Mouse (Mus musculus) midbrain, embryonic 13.5 days (tissue): ENCODE data around the gene Lcn8. TPM values are rescaled to one million over a fixed set of nuclear protein-coding genes. Genes with fewer than 3 reads are reported as not detected.

ENCODE experiments used
- ATAC-seq: fragments of 200-750 bp; cut with Nextera tagmentation; 2 replicates; pipeline ENCODE4 v1.8.0; 2017; ENCODE audit warnings: mild to moderate bottlenecking, moderate TSS enrichment, moderate library complexity
- H3K27ac ChIP-seq: fragments of 300-500 bp; sonication (generic); 2 replicates; pipeline ENCODE4 v1.5.1; 2015; ENCODE audit warnings: inconsistent platforms, mild to moderate bottlenecking, moderate library complexity
- H3K27me3 ChIP-seq: fragments of 300-500 bp; sonication (generic); 2 replicates; pipeline ENCODE4 v1.6.1; 2015; ENCODE audit warnings: mild to moderate bottlenecking, inconsistent platforms
- H3K36me3 ChIP-seq: fragments of 300-500 bp; sonication (generic); 2 replicates; pipeline ENCODE4 v1.6.1; 2015; ENCODE audit warnings: mild to moderate bottlenecking, inconsistent platforms
- H3K4me1 ChIP-seq: fragments of 300-500 bp; sonication (generic); replicated peaks from 2 replicates; pipeline ENCODE4 v1.6.1; 2015; ENCODE audit warnings: inconsistent platforms
- H3K4me2 ChIP-seq: fragments of 300-500 bp; sonication (generic); replicated peaks from 2 replicates; pipeline ENCODE4 v1.6.1; 2015; ENCODE audit warnings: moderate library complexity, mild to moderate bottlenecking, inconsistent platforms
- H3K4me3 ChIP-seq: fragments of 300-500 bp; sonication (generic); replicated peaks from 2 replicates; pipeline ENCODE4 v1.5.1; 2015; ENCODE audit warnings: mild to moderate bottlenecking, inconsistent platforms
- H3K9ac ChIP-seq: fragments of 300-500 bp; sonication (generic); replicated peaks from 2 replicates; pipeline ENCODE4 v1.6.1; 2015; ENCODE audit warnings: mild to moderate bottlenecking, inconsistent platforms
- H3K9me3 ChIP-seq: fragments of 300-500 bp; sonication (generic); 2 replicates; pipeline ENCODE4 v1.6.1; 2016; ENCODE audit warnings: mild to moderate bottlenecking, inconsistent platforms
- WGBS: fragments of 180-500 bp; shearing (Covaris S2); methylation state at CpG from one replicate; pipeline ENCODE4 v1.1.7; 2015; 5-methylcytosine and 5-hydroxymethylcytosine counted together
- polyA plus RNA-seq: library from polyadenylated mRNA; unstranded; fragments of >200 nt; fragmentation: Nextera tagmentation; extraction: Ambion mirVana; gene quantifications from 2 replicates; pipeline ENCODE4 v1.2.1, GENCODE M21; 2015

Lcn8 gene
- polyA plus RNA-seq: not detected in 2 replicates

GRCm38 (mm10) chr2:25652902-25653301 is at the start of gene Lcn8:
TSS of gene Lcn8 (plus strand) at chr2:25653120.
- Histone ChIP-seq H3K27ac (no peak within 1 kb of the TSS), H3K9ac (no peak within 1 kb of the TSS), H3K4me3 (no peak within 1 kb of the TSS), H3K36me3 (no peaks in the 10 kb centered on the region), H3K9me3 (no peaks in the 10 kb centered on the region), H3K4me1 (no peaks in the 10 kb centered on the region), H3K4me2 (no peak within 1 kb of the TSS), H3K27me3 (no peaks in the 10 kb centered on the region)
- 76% methylated on average over 2 of the region's 2 CpGs for WGBS
- no peak for ATAC-seq

- H3K9ac ChIP-seq: peak within 1 kb of the TSS; percentile 91
- under 1% methylated on average over 80 of the region's 80 CpGs for WGBS
- peak; percentile 92 for ATAC-seq
- H3K36me3 ChIP-seq: peaks cover 5% of the 10 kb centered on the region
- no peaks in the 10 kb centered on the region for H3K9me3 ChIP-seq
- peaks cover 7% of the 10 kb centered on the region for H3K27me3 ChIP-seq
- H3K4me2 ChIP-seq: peak within 1 kb of the TSS; percentile 71
- peak within 1 kb of the TSS; percentile 91 for H3K27ac ChIP-seq
- H3K4me1 ChIP-seq: peaks cover 23% of the 10 kb centered on the region
- peak within 1 kb of the TSS; percentile 81 for H3K4me3 ChIP-seq
Measured at GRCm38 (mm10) chr2:25607761-25608622, 44.9 kb upstream of the Lcn8 start, which contains the start of gene Rabl6. TSS of gene Rabl6 (minus strand) at chr2:25608521.

DNA sequence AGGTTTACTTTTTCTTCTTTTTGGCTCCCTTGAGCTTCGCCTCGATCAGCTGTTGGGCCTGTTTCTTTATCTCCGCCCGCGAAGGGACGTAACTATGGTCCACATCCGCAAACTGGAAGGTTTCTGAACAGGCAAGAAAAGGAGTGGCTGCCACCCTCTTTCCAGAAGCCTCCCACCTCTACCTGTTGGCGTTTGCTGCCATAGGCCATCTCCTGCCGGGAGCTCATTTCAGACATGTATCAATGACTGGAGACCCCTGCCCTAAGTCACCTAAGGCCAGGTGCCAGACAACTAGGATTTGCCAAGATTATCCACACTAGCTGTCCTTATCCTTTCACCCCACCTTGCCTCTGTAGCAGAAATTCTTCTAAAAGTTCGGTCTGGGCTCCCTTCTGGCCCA is 44.2 kb upstream of the Lcn8 start:
- peak overlapping the region; percentile 81 for H3K4me3 ChIP-seq
- peaks cover 23% of the 10 kb centered on the region for H3K4me1 ChIP-seq
- no peaks in the 10 kb centered on the region for H3K9me3 ChIP-seq
- peak overlapping the region; percentile 71 for H3K4me2 ChIP-seq
- ATAC-seq: peak; percentile 43
- H3K27ac ChIP-seq: peak overlapping the region; percentile 91; the same call in 1 of the 2 replicates
- H3K27me3 ChIP-seq: peaks cover 7% of the 10 kb centered on the region
- 73% methylated on average over 10 of the region's 10 CpGs for WGBS
- no peaks in the 10 kb centered on the region for H3K36me3 ChIP-seq
- H3K9ac ChIP-seq: peak overlapping the region; percentile 53

- Histone ChIP-seq H3K27ac (no peak overlapping the region), H3K4me2 (no peak overlapping the region), H3K27me3 (peaks cover 44% of the 10 kb centered on the region), H3K4me3 (no peak overlapping the region), H3K9me3 (no peaks in the 10 kb centered on the region), H3K9ac (no peak overlapping the region), H3K4me1 (peaks cover 12% of the 10 kb centered on the region), H3K36me3 (no peaks in the 10 kb centered on the region)
- WGBS: 23% methylated on average over 22 of the region's 22 CpGs
- no peak for ATAC-seq
Measured at GRCm38 (mm10) chr2:25616398-25616797, 36.5 kb upstream of the Lcn8 start.

GRCm38 (mm10) chr2:25617578-25617977 is 35.3 kb upstream of the Lcn8 start, which contains the start of gene Ccdc183:
TSS of gene Ccdc183 (minus strand) at chr2:25617678.
- H3K4me3 ChIP-seq: no peak within 1 kb of the TSS
- ATAC-seq: no peak
- H3K27ac ChIP-seq: no peak within 1 kb of the TSS
- H3K36me3 ChIP-seq: no peaks in the 10 kb centered on the region
- H3K9me3 ChIP-seq: no peaks in the 10 kb centered on the region
- 75% methylated on average over 3 of the region's 3 CpGs for WGBS
- no peak within 1 kb of the TSS for H3K9ac ChIP-seq
- H3K4me1 ChIP-seq: peaks cover 18% of the 10 kb centered on the region
- no peak within 1 kb of the TSS for H3K4me2 ChIP-seq
- peaks cover 44% of the 10 kb centered on the region for H3K27me3 ChIP-seq

DNA sequence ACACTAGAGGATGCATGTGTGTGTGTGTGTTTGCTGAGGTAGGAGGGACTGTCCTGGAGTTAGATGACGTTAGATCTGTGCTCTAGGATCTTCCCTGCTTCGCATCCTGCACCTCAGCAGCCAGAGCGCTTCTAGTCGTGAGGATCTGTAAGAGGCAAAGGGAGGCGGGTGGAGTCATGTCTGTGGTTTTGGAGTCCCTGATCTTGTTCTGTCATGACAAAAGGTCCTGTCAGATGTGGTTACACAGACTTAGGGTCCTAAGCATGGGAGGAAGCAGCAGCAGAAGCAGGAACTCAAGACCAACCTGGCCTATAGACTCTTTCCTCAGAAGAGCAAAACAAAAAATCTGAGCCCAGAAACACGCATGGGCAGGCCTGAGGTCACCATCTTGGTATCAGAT is 32.5 kb upstream of the Lcn8 start:
- Histone ChIP-seq H3K27me3 (peaks cover 38% of the 10 kb centered on the region), H3K9ac (no peak overlapping the region), H3K27ac (no peak overlapping the region), H3K36me3 (no peaks in the 10 kb centered on the region), H3K4me2 (no peak overlapping the region), H3K4me3 (no peak overlapping the region), H3K9me3 (no peaks in the 10 kb centered on the region), H3K4me1 (peaks cover 18% of the 10 kb centered on the region)
- WGBS: 81% methylated on average over 6 of the region's 6 CpGs
- no peak for ATAC-seq

DNA sequence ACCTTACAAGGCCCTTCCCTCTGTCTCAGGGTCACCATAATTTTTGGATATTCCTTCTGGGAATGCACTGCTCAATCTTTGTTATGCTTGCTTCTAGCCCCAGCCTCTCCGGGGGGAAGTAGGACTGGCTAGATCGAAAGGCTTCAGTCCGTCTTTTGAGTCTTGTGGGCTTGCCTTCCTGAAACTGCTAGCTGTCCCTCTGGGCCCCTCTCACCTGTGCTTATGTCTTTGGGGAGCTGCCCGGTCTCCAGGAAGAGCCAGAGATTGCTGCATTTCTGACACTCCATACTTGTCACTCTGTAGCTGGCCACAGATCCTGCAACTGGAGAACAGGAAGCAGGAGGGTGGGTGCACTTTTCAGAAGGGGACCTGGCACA is 32.1 kb upstream of the Lcn8 start:
- ATAC-seq: no peak
- Histone ChIP-seq H3K4me3 (no peak overlapping the region), H3K9ac (no peak overlapping the region; the same call in 1 of the 2 replicates), H3K9me3 (no peaks in the 10 kb centered on the region), H3K36me3 (no peaks in the 10 kb centered on the region), H3K27me3 (peaks cover 33% of the 10 kb centered on the region), H3K4me2 (peak overlapping the region; percentile 74), H3K27ac (no peak overlapping the region), H3K4me1 (peaks cover 18% of the 10 kb centered on the region)
- 92% methylated on average over 4 of the region's 4 CpGs for WGBS

- Histone ChIP-seq H3K4me1 (peaks cover 12% of the 10 kb centered on the region), H3K9me3 (no peaks in the 10 kb centered on the region), H3K27me3 (peaks cover 30% of the 10 kb centered on the region), H3K4me3 (peak within 1 kb of the TSS; percentile 51), H3K36me3 (no peaks in the 10 kb centered on the region), H3K4me2 (peak within 1 kb of the TSS; percentile 74), H3K27ac (peak within 1 kb of the TSS; percentile 56), H3K9ac (peak within 1 kb of the TSS; percentile 69)
- WGBS: 6% methylated on average over 34 of the region's 34 CpGs
- peak; percentile 94 for ATAC-seq
Measured at GRCm38 (mm10) chr2:25621229-25622200, 31.4 kb upstream of the Lcn8 start, which contains the start of gene Tmem141. TSS of gene Tmem141 (minus strand) at chr2:25622005.

DNA sequence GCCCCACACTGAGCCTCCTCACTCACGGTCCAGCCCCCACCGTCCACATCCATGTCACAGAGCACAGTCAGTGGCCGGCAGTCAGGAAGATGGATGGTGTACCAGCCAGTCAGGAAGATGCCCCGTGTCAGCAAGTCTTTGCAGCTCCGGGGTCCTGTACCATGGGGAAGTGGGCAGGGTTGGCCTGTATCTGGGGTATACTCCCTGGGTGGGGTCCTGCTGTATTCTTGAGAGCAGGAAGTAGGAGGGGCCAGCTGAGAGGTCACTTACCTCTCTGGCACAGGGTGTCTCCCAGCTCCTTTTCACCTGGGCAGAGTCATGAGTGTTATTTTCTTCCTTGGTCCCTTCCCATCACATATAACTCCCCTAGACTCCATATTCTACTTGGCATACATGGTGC is 26.9 kb upstream of the Lcn8 start:
- H3K4me3 ChIP-seq: no peak overlapping the region
- no peaks in the 10 kb centered on the region for H3K36me3 ChIP-seq
- ATAC-seq: no peak
- H3K4me2 ChIP-seq: no peak overlapping the region
- WGBS: 86% methylated on average over 5 of the region's 5 CpGs
- H3K4me1 ChIP-seq: peaks cover 10% of the 10 kb centered on the region
- no peaks in the 10 kb centered on the region for H3K9me3 ChIP-seq
- H3K27ac ChIP-seq: no peak overlapping the region
- H3K27me3 ChIP-seq: peaks cover 8% of the 10 kb centered on the region; the same call in 1 of the 2 replicates
- no peak overlapping the region; the same call in 1 of the 2 replicates for H3K9ac ChIP-seq

- H3K36me3 ChIP-seq: no peaks in the 10 kb centered on the region
- ATAC-seq: no peak
- H3K9ac ChIP-seq: no peak within 1 kb of the TSS
- H3K27ac ChIP-seq: no peak within 1 kb of the TSS
- 86% methylated on average over 6 of the region's 6 CpGs for WGBS
- no peaks in the 10 kb centered on the region for H3K4me1 ChIP-seq
- no peak within 1 kb of the TSS for H3K4me3 ChIP-seq
- no peak within 1 kb of the TSS for H3K4me2 ChIP-seq
- peaks cover 8% of the 10 kb centered on the region; the same call in 1 of the 2 replicates for H3K27me3 ChIP-seq
- H3K9me3 ChIP-seq: no peaks in the 10 kb centered on the region
Measured at GRCm38 (mm10) chr2:25627811-25628210, 25.1 kb upstream of the Lcn8 start, which contains the start of gene Fcna. TSS of gene Fcna (minus strand) at chr2:25628030.

DNA sequence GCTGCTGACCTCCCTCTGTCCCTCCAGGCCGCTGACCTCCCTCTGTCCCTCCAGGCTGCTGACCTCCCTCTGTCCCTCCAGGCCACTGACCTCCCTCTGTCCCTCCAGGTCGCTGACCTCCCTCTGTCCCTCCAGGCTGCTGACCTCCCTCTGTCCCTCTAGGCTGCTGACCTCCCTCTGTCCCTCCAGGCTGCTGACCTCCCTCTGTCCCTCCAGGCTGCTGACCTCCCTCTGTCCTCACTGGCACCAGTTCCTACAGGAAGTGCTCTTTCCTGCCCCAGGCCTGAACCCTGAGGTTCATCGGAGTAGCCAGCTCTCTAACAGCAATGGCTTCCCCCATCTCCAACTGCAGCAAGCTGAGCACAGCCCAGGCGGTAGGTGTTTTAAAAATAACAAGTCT is 24.2 kb upstream of the Lcn8 start:
- no peak overlapping the region for H3K4me3 ChIP-seq
- H3K9ac ChIP-seq: no peak overlapping the region
- no peaks in the 10 kb centered on the region for H3K36me3 ChIP-seq
- H3K27ac ChIP-seq: no peak overlapping the region
- no peaks in the 10 kb centered on the region for H3K4me1 ChIP-seq
- ATAC-seq: no peak
- H3K4me2 ChIP-seq: no peak overlapping the region
- WGBS: 55% methylated on average over 4 of the region's 4 CpGs
- peaks cover 8% of the 10 kb centered on the region; the same call in 1 of the 2 replicates for H3K27me3 ChIP-seq
- no peaks in the 10 kb centered on the region for H3K9me3 ChIP-seq
